Comparison of ENCODE assay signal across 8 mouse cellular contexts in genomic region chr7:116442226-116442625, GRCm38 (mm10). TPM values are rescaled to one million over a fixed set of nuclear protein-coding genes. Genes with fewer than 3 reads are reported as not detected.
DNase-seq lines count a peak whose midpoint lies in the region; ATAC-seq and TF ChIP-seq lines count a peak whose summit lies in the region.

No protein-coding gene starts in this region.

- H3K27me3 ChIP-seq in embryonic facial prominence, embryonic 14.5 days (replicated peaks; ENCODE audit: control insufficient read depth, insufficient read depth, low read length) = no peaks in the 10 kb centered on the region
- no peaks in the 10 kb centered on the region for H3K27me3 ChIP-seq in kidney, embryonic 14.5 days (ENCODE audit: control insufficient read depth, insufficient read depth, low read length)
- no peaks in the 10 kb centered on the region for H3K27me3 ChIP-seq in midbrain, embryonic 15.5 days (replicated peaks)

- intact Hi-C loops in gastrocnemius, adult 2 months (cut with DNase I) = loop anchor here (5.0 kb wide), 2 partner anchors 75 to 105 kb away; no protein-coding TSS in a partner anchor
- intact Hi-C loops in gastrocnemius, postnatal 14 days (cut with DNase I; ENCODE audit: low total_unique reads) = no loop called here

- no peak for DNase-seq in gastrocnemius, adult 2 months
- DNase-seq in gastrocnemius, postnatal 14 days = no peak
- no peak for DNase-seq in embryonic facial prominence, embryonic 14.5 days (ENCODE audit: low spot score)
- DNase-seq in adrenal gland, adult 18-20 months (ENCODE audit: low spot score in 2 of 2) = no peak
- no peak for DNase-seq in gastrocnemius, adult 8-10 months (ENCODE audit: low spot score in 2 of 2)
- no peak for DNase-seq in gastrocnemius, adult 18-20 months (ENCODE audit: low spot score)

- WGBS in embryonic facial prominence, embryonic 14.5 days = 2% methylated on average over 7 of the region's 7 CpGs
- 3% methylated on average over 7 of the region's 7 CpGs for WGBS in kidney, embryonic 14.5 days
- 3% methylated on average over 7 of the region's 7 CpGs for WGBS in midbrain, embryonic 15.5 days

- TF ChIP-seq CTCF in gastrocnemius, adult 2 months (IDR thresholded peaks at IDR 0.05) = no peak

- peak overlapping the region; percentile 95 for H3K4me2 ChIP-seq in embryonic facial prominence, embryonic 14.5 days (ENCODE audit: low read depth, low read length)
- peak overlapping the region; percentile 88 for H3K4me2 ChIP-seq in kidney, embryonic 14.5 days (replicated peaks; ENCODE audit: low read depth, low read length)
- peak overlapping the region; percentile 90 for H3K4me2 ChIP-seq in midbrain, embryonic 15.5 days

- peaks cover 18% of the 10 kb centered on the region for H3K4me1 ChIP-seq in embryonic facial prominence, embryonic 14.5 days (ENCODE audit: control insufficient read depth, insufficient read depth, low read length)
- H3K4me1 ChIP-seq in kidney, embryonic 14.5 days (ENCODE audit: control insufficient read depth, insufficient read depth, low read length) = peaks cover 19% of the 10 kb centered on the region
- peaks cover 29% of the 10 kb centered on the region for H3K4me1 ChIP-seq in midbrain, embryonic 15.5 days

- no peak for ATAC-seq in embryonic facial prominence, embryonic 14.5 days (ENCODE audit: low read depth)
- no peak for ATAC-seq in kidney, embryonic 14.5 days (ENCODE audit: low FRiP score, low TSS enrichment)
- ATAC-seq in midbrain, embryonic 15.5 days (replicated peaks) = no peak

- 0 out of 2 replicates have a peak, but pooled peaks cover 4% of the 10 kb centered on the region for H3K36me3 ChIP-seq in embryonic facial prominence, embryonic 14.5 days (ENCODE audit: control insufficient read depth, insufficient read depth, low read length)
- no peaks in the 10 kb centered on the region for H3K36me3 ChIP-seq in kidney, embryonic 14.5 days (ENCODE audit: control insufficient read depth, insufficient read depth, low read length)
- no peaks in the 10 kb centered on the region for H3K36me3 ChIP-seq in midbrain, embryonic 15.5 days (replicated peaks)

- peak overlapping the region; percentile 90; the same call in 1 of the 2 replicates for H3K27ac ChIP-seq in gastrocnemius, adult 2 months
- H3K27ac ChIP-seq in embryonic facial prominence, embryonic 14.5 days (replicated peaks; ENCODE audit: low read depth, low read length) = no peak overlapping the region; the same call in 1 of the 2 replicates
- H3K27ac ChIP-seq in kidney, embryonic 14.5 days (ENCODE audit: low read depth, low read length) = no peak overlapping the region
- no peak overlapping the region for H3K27ac ChIP-seq in midbrain, embryonic 15.5 days

- no peaks in the 10 kb centered on the region for H3K9me3 ChIP-seq in embryonic facial prominence, embryonic 14.5 days (ENCODE audit: control insufficient read depth, low read length)
- H3K9me3 ChIP-seq in kidney, embryonic 14.5 days (ENCODE audit: control insufficient read depth, low read length) = no peaks in the 10 kb centered on the region
- no peaks in the 10 kb centered on the region for H3K9me3 ChIP-seq in midbrain, embryonic 15.5 days

- H3K9ac ChIP-seq in embryonic facial prominence, embryonic 14.5 days (ENCODE audit: low read depth, low read length) = peak overlapping the region; percentile 93
- H3K9ac ChIP-seq in kidney, embryonic 14.5 days (ENCODE audit: low read depth, low read length) = peak overlapping the region; percentile 81
- H3K9ac ChIP-seq in midbrain, embryonic 15.5 days = peak overlapping the region; percentile 96; the same call in 1 of the 2 replicates

- peak overlapping the region; percentile 91 for H3K4me3 ChIP-seq in gastrocnemius, adult 2 months
- H3K4me3 ChIP-seq in embryonic facial prominence, embryonic 14.5 days (ENCODE audit: low read depth, low read length) = peak overlapping the region; percentile 98
- peak overlapping the region; percentile 81 for H3K4me3 ChIP-seq in kidney, embryonic 14.5 days (ENCODE audit: low read length)
- H3K4me3 ChIP-seq in midbrain, embryonic 15.5 days = peak overlapping the region; percentile 95

RNA-seq across cellular contexts. Expression of gene Pik3c2a, which starts 1.0 kb away (rescaled TPM):
- 1 to 10 TPM; 6.7 to 9.7 TPM for total RNA-seq in gastrocnemius, adult 2 months (2021)
- total RNA-seq in gastrocnemius, postnatal 14 days (2021) = 10 to 100 TPM; 10.1 to 10.3 TPM
- polyA plus RNA-seq in embryonic facial prominence, embryonic 14.5 days (2014; fragmentation: Nextera tagmentation; extraction: Ambion mirVana) = 21.5 and 22.2 TPM in 2 replicates
- polyA plus RNA-seq in kidney, embryonic 14.5 days (2014; fragmentation: Nextera tagmentation; extraction: Ambion mirVana) = 31.6 and 39.7 TPM in 2 replicates
- polyA plus RNA-seq in midbrain, embryonic 15.5 days (2015; fragmentation: Nextera tagmentation; extraction: Ambion mirVana) = 16.8 and 17.9 TPM in 2 replicates
- 10 to 100 TPM; 27.7 to 28.7 TPM for total RNA-seq in adrenal gland, adult 18-20 months (2021)
- total RNA-seq in gastrocnemius, adult 8-10 months (2022) = 1 to 10 TPM; 3.9 to 7.0 (median 5.7) TPM
- total RNA-seq in gastrocnemius, adult 18-20 months (2021) = 1 to 10 TPM; 7.4 to 8.4 TPM
